Mouse (Mus musculus) G1E (cell line): ENCODE results near the gene Cobll1.

Source experiments
- CTCF ChIP-seq: IDR thresholded peaks from 2 replicates; pipeline ENCODE4 v1.5.1; 2012; ENCODE audit warnings: low read depth, low read length, inconsistent platforms, mixed read lengths
- POLR2AphosphoS5 ChIP-seq: IDR thresholded peaks from 2 replicates; pipeline ENCODE4 v1.6.1; 2012; ENCODE audit warnings: low read depth, low read length, inconsistent platforms; ENCODE audit not compliant: insufficient replicate concordance

DNA sequence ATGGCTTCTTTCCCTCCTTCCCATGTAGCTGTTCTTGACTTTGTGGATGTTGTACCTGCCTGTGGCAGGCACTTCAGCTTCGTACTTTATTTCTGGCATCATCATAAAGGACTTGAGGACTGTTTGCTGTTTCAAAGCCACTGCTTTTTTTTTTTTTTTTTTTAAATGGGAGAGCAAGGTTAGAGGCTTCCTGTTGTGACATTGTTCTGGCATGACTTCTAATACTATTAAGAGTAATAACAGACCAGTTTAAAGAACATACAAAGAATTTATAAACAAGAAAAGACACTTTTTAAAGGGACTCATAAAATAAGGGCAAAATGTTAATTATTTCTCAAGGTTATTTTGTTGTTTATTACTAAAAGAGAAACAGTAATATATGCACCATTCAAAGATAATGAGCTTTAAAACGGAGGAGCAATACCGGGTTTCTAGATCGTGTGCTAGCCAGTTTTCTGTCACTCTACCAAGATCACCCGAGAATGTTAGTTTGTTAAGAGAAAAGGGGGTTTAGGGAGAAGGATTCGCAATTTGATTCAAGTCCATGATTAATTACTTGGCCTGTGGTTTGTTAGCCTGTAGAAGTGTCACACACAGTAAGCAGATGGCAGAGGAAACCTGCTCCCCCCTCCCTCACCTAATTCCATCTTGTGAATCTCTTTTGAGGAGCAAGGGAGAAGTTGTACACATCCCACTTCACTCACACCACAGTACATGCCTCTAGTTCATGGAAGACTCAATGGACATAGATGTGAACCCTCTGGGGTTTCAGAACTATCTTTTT, 190.8 kb downstream of the Cobll1 start:
- TF ChIP-seq POLR2AphosphoS5 = no peak
- TF ChIP-seq CTCF = no peak
